Mouse (Mus musculus) heart, embryonic 15.5 days (tissue): ENCODE data around the gene Fyn. TPM values are rescaled to one million over a fixed set of nuclear protein-coding genes. Genes with fewer than 3 reads are reported as not detected.

Experiments
- ATAC-seq: fragments of 200-750 bp; cut with Nextera tagmentation; replicated peaks from 2 replicates; pipeline ENCODE4 v1.8.0; 2017; ENCODE audit warnings: low read depth, moderate TSS enrichment; ENCODE audit not compliant: insufficient number of reproducible peaks, insufficient read depth, low FRiP score
- H3K27ac ChIP-seq: fragments of 300-500 bp; sonication (generic); 2 replicates; pipeline ENCODE4 v1.5.1; 2015; ENCODE audit warnings: mild to moderate bottlenecking, inconsistent platforms
- H3K27me3 ChIP-seq: fragments of 300-500 bp; sonication (generic); 2 replicates; pipeline ENCODE4 v1.6.1; 2015; ENCODE audit warnings: inconsistent platforms
- H3K36me3 ChIP-seq: fragments of 300-500 bp; sonication (generic); 2 replicates; pipeline ENCODE4 v1.6.1; 2015; ENCODE audit warnings: mild to moderate bottlenecking, inconsistent platforms
- H3K4me1 ChIP-seq: fragments of 300-500 bp; sonication (generic); replicated peaks from 2 replicates; pipeline ENCODE4 v1.6.1; 2015; ENCODE audit warnings: inconsistent platforms
- H3K4me2 ChIP-seq: fragments of 300-500 bp; sonication (generic); 2 replicates; pipeline ENCODE4 v1.6.1; 2015; ENCODE audit warnings: inconsistent platforms, mild to moderate bottlenecking, moderate library complexity
- H3K4me3 ChIP-seq: fragments of 300-500 bp; sonication (generic); 2 replicates; pipeline ENCODE4 v1.5.1; 2015; ENCODE audit warnings: mild to moderate bottlenecking, inconsistent platforms
- H3K9ac ChIP-seq: fragments of 300-500 bp; sonication (generic); 2 replicates; pipeline ENCODE4 v1.6.1; 2015; ENCODE audit warnings: mild to moderate bottlenecking, inconsistent platforms
- H3K9me3 ChIP-seq: fragments of 300-500 bp; sonication (generic); replicated peaks from 2 replicates; pipeline ENCODE4 v1.6.1; 2016; ENCODE audit warnings: inconsistent platforms
- WGBS: fragments of 180-500 bp; shearing (Covaris S2); methylation state at CpG from one replicate; pipeline ENCODE4 v1.1.7; 2015; ENCODE audit warnings: mixed read lengths; 5-methylcytosine and 5-hydroxymethylcytosine counted together
- polyA plus RNA-seq: library from polyadenylated mRNA; unstranded; fragments of >200 nt; fragmentation: Nextera tagmentation; extraction: Ambion mirVana; gene quantifications from 2 replicates; pipeline ENCODE4 v1.2.1, GENCODE M21; 2015

Gene Fyn
- polyA plus RNA-seq, 1 experiment from 2014 or later = 12.7 TPM

DNA sequence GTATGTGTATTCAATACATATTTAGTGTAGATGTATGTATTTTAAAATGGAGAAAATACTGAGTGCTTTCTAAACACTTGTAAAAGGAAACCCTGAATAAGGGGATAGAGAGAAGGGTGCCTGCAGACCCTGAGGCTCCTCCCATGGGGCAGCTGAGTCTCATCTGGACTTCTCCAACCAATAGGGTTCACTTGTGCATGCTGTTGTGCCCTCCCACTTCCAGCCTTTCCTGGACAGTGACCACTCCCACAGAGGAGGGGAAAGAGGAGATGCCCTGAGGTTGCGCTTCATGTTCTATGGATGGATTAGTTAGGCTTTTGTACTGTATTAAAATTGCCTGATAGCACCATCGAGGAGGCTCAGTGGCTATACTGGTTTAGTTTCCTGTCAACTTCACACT, 213.7 kb downstream of the Fyn start:
- WGBS = 77% methylated on average over 2 of the region's 2 CpGs
- H3K4me2 ChIP-seq = no peak overlapping the region
- H3K4me3 ChIP-seq = no peak overlapping the region
- no peak overlapping the region for H3K27ac ChIP-seq
- no peaks in the 10 kb centered on the region for H3K9me3 ChIP-seq
- no peaks in the 10 kb centered on the region for H3K27me3 ChIP-seq
- no peak overlapping the region for H3K9ac ChIP-seq
- H3K36me3 ChIP-seq = no peaks in the 10 kb centered on the region
- no peak for ATAC-seq
- H3K4me1 ChIP-seq = peaks cover 8% of the 10 kb centered on the region

DNA sequence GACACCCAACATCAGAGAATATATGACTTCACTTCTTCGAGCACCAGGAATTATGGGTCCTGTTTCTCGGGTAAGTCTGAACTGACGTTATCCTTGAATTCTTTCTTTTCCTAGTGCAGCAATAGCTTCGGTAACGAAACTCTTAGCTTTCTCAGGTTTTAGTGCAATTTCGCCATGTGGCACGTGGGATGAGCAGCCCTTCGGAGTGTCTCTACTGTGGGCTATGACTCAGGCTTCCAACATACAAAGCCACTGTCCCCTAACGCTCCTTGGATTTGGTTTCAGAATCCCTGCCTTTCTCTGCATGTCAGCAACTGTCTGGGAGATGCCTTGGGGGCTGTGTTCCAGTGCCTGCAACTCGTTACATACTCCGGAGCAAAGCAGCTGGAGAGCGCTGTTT, 215.1 kb downstream of the Fyn start:
- no peak for ATAC-seq
- Histone ChIP-seq H3K4me1 (peaks cover 11% of the 10 kb centered on the region), H3K9ac (no peak overlapping the region), H3K4me2 (no peak overlapping the region), H3K27ac (no peak overlapping the region), H3K4me3 (no peak overlapping the region), H3K27me3 (no peaks in the 10 kb centered on the region), H3K9me3 (no peaks in the 10 kb centered on the region), H3K36me3 (no peaks in the 10 kb centered on the region)
- WGBS = 84% methylated on average over 12 of the region's 12 CpGs

DNA sequence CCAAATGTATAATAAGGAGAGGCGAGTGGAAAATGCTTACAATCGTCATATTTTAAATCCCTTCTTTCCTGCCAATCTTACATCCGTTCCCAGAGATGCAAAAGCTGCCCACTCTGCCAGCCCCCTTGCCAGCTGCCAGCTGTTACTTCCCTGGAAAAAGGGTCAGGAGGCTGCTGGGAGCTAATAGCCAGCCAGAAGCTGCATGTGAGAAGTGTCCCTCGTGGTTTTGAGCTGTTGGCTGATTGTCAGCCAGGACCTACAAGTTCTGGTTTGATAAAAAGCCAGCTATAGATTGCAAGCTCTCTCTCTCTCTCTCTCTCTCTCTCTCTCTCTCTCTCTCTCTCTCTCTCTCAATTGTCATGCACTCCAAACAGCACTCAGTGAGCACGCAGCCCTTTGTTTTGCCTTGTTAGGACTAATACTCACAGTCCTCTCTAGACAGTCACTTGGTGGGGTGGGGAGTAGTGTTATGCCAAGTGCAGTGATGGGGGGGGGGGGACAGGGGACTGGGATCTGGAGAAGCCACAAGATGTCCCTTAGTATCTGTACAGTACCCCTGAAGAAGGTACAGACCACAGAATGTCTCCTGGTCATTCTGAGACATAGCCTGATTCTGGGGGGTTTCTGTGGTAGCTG, 218.8 kb downstream of the Fyn start:
- Histone ChIP-seq H3K27me3 (no peaks in the 10 kb centered on the region), H3K9ac (no peak overlapping the region), H3K4me1 (peaks cover 11% of the 10 kb centered on the region), H3K9me3 (no peaks in the 10 kb centered on the region), H3K4me2 (no peak overlapping the region), H3K27ac (peak overlapping the region; percentile 53), H3K36me3 (no peaks in the 10 kb centered on the region), H3K4me3 (no peak overlapping the region)
- WGBS = 37% methylated on average over 5 of the region's 5 CpGs
- peak; percentile 51; the same call in 1 of the 2 replicates for ATAC-seq

DNA sequence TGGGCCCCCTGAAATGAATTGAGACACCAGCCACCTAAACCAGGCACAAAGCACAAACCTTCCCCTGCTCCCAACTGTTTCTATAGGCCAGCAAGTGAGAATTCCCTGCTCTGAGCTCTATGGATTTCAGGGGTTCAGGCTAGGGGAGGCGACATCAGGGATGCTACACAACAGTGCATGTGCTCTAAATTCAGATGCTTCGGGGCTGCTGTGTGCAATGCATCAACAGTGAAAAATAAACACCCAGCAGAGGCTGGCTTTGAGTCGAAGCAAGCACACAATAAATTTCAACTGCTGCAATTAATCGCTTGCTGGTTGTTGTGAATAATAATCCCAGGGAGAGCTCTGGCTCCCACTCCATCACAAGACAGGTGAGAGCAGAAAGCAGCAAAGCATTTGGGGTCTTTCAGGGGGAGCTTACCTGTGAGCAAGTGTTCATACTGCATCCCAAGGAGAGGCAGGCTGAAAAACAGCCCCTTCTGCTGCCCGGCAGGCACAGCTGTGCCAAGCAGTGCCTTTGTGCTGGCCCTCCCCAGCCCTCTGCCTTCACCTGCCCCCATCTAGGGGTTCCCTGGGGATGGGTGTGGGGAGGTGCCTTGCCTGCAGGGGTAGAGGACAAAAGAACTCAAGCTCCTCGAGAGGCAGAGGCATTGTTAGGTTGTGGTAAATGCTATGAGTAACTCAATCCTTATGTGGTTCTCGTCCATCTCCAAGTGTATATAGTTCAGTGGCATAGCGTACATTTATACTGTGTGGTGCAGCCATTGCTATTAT, 219.5 kb downstream of the Fyn start:
- Histone ChIP-seq H3K27ac (no peak overlapping the region), H3K27me3 (no peaks in the 10 kb centered on the region), H3K4me3 (no peak overlapping the region), H3K4me1 (peaks cover 11% of the 10 kb centered on the region), H3K36me3 (no peaks in the 10 kb centered on the region), H3K4me2 (no peak overlapping the region), H3K9me3 (no peaks in the 10 kb centered on the region), H3K9ac (no peak overlapping the region)
- WGBS = 78% methylated on average over 8 of the region's 8 CpGs
- no peak for ATAC-seq

DNA sequence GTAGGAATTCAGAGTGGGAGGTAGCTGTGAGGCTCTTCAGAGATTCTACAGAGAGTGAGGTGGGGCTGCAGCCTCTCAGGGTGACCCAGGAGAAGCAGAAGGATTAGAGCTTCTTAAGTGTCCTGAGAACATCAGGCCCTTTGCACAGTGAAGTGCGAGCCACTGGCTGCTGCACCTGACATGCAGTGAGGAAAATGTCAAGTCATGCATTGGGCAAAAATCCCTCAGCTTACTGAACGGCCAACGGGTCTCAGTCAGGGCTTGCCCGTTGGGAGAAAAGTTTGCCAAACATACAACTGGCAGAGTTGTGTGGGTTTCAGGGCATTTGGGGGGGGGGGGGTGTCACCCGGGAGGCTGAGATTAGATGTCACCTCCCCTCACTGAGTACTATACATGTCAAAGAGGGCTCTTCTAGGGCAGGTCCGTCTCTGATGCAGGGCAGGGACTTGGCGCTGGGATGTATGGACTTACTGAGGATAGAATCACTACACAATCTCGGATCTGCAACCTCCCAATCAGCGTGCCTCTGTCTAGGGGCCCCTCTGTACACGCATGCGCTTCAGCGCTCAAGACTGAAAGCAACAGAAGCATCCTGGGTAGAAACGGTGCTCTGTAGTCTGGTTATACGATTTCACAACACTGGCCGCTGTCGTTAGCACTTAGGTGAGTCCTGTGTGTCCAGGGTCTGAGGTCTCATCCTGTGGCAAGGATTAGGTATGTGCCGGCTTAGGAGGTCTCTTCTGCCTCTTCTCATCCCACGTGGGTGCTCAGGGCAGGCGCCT, 221.3 kb downstream of the Fyn start:
- peaks cover 11% of the 10 kb centered on the region for H3K4me1 ChIP-seq
- H3K27ac ChIP-seq = no peak overlapping the region
- no peak overlapping the region for H3K4me2 ChIP-seq
- H3K27me3 ChIP-seq = no peaks in the 10 kb centered on the region
- no peak for ATAC-seq
- WGBS = 72% methylated on average over 19 of the region's 19 CpGs
- no peaks in the 10 kb centered on the region for H3K9me3 ChIP-seq
- no peak overlapping the region for H3K4me3 ChIP-seq
- no peaks in the 10 kb centered on the region for H3K36me3 ChIP-seq
- H3K9ac ChIP-seq = no peak overlapping the region

DNA sequence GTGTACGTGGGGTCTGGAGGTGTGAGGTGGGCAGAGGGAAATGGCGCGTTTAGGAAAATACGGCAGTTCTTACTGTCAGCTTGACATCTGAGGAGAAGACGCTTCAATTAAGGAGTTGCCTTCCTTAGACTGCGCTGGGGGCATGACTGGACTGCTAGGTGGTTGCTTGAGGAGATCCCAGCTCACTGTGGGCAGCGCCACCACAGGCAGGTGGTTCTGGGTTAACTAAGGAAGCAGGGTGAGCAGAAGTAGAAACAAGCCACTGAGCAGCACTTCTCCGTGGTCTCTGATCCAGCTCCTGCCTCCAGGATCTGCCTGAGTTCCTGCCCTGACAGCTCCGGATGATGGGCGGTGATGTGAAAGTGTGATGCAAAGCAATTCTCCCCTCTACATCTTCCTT, 222.0 kb downstream of the Fyn start:
- no peak for ATAC-seq
- no peak overlapping the region for H3K4me3 ChIP-seq

DNA sequence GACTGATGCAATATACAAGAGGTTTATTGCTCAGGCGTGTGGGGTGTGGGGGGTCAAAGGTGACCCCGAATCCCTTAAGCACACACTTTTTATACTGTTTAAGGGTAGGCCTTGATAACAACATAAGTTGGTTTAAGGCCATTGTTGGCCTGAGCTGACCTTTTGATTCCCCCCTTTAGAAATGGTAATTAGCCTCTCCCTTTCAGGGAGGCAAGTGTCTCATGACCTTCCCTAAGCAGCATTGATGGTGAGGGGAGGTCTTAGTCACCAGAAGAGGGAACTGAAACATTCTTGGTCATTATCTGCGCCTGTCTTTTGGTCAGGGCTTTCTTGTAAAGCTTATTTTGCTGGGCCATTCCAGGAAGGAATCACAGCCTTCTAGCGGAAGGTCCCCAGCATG, 223.8 kb downstream of the Fyn start:
- no peaks in the 10 kb centered on the region for H3K9me3 ChIP-seq
- no peak overlapping the region for H3K4me2 ChIP-seq
- H3K4me1 ChIP-seq = peaks cover 10% of the 10 kb centered on the region; the same call in 1 of the 2 replicates
- 91% methylated on average over 4 of the region's 4 CpGs for WGBS
- ATAC-seq = no peak
- no peak overlapping the region for H3K27ac ChIP-seq
- H3K9ac ChIP-seq = no peak overlapping the region
- no peaks in the 10 kb centered on the region for H3K27me3 ChIP-seq
- no peak overlapping the region for H3K4me3 ChIP-seq
- H3K36me3 ChIP-seq = no peaks in the 10 kb centered on the region

More for the DNA sequence above, 222.0 kb downstream of the Fyn start:
- Histone ChIP-seq H3K27ac (no peak overlapping the region), H3K9me3 (no peaks in the 10 kb centered on the region), H3K27me3 (no peaks in the 10 kb centered on the region), H3K4me1 (peaks cover 11% of the 10 kb centered on the region), H3K4me2 (no peak overlapping the region), H3K36me3 (no peaks in the 10 kb centered on the region), H3K9ac (no peak overlapping the region)
- 76% methylated on average over 10 of the region's 10 CpGs for WGBS

DNA sequence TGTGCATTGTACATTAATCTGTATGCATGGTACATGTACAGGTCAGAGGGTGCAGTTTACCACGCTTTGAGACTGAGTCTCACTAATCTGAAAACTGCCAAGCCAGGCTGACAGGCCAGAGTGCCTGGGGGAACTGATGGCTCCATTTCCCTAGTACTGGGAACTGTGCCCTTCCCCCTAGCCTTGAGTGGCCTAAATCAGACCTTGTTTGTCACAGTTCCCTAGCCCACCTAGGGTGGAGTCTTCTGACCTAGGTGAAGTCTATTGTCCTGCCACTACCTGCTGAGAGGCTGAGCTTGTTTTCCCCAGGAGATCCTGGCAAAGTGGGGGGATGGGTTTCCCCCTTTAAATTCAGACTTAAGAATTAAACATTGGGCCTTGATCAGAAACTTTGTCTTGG, 226.1 kb downstream of the Fyn start:
- no peak overlapping the region for H3K27ac ChIP-seq
- peaks cover 11% of the 10 kb centered on the region; the same call in 1 of the 2 replicates for H3K4me1 ChIP-seq
- no peak overlapping the region for H3K4me3 ChIP-seq
- H3K9ac ChIP-seq = no peak overlapping the region
- H3K36me3 ChIP-seq = no peaks in the 10 kb centered on the region
- 69% methylated on average over 1 of the region's 1 CpGs for WGBS
- H3K9me3 ChIP-seq = no peaks in the 10 kb centered on the region
- H3K27me3 ChIP-seq = no peaks in the 10 kb centered on the region
- no peak overlapping the region for H3K4me2 ChIP-seq
- ATAC-seq = no peak

DNA sequence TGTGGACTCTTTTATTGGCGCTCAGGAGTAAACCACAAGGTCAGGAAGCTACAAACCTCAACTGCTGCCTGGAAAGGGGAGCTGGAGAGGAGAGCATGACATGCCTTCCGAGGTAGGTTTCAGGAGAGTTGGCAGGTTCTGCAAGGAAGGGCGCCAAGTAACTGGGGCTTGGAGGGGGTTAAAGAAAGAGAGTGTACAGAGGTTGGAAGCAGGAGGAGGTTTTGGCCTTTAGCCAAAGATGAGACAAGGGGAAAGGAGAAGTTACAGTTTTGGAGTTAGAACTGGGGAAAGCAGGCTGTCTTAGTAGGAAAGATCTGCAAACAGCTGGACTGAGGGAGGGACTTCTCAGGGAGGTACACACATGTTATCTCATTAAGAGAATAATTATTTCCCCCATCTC, 227.2 kb downstream of the Fyn start:
- Histone ChIP-seq H3K4me3 (no peak overlapping the region), H3K4me2 (no peak overlapping the region), H3K9ac (no peak overlapping the region), H3K36me3 (no peaks in the 10 kb centered on the region), H3K4me1 (peaks cover 11% of the 10 kb centered on the region; the same call in 1 of the 2 replicates), H3K27ac (no peak overlapping the region), H3K9me3 (no peaks in the 10 kb centered on the region), H3K27me3 (no peaks in the 10 kb centered on the region)
- 54% methylated on average over 3 of the region's 3 CpGs for WGBS
- no peak for ATAC-seq

DNA sequence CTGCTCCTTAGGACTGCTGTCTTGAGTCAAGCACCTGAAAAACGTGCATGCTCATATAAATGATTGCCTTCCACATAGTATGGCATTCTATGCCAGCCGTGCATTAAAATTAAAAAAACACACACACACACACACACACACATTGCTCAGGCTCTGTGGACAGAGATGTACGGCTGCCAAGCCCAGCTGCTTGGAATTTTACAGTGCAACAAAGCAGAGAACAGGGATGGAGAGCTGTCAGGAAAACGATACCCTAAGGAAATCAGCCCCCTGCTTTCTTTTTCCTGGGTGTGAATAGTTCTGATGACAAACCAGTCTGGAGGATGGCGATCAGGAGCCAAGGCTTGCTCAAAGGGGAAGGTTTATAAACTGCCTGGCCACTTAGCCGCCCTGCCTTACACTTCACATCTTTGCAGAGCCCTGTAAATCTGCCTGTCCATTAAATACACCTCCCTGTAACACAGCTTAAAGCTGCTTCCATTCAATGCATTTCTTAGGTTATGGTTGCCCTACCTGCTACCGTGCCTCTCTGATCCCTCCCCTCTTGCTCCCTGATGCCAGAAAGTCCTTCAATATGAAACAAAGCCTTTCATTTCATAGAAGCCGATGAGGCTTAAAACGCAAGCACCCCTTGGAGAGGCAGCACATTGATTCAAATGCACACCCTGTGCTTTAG, 228.6 kb downstream of the Fyn start:
- Histone ChIP-seq H3K9ac (no peak overlapping the region), H3K36me3 (no peaks in the 10 kb centered on the region), H3K27ac (no peak overlapping the region), H3K27me3 (no peaks in the 10 kb centered on the region), H3K9me3 (no peaks in the 10 kb centered on the region), H3K4me2 (no peak overlapping the region), H3K4me1 (peaks cover 11% of the 10 kb centered on the region; the same call in 1 of the 2 replicates), H3K4me3 (no peak overlapping the region)
- ATAC-seq = no peak
- 51% methylated on average over 9 of the region's 9 CpGs for whole genome bisulfite sequencing

DNA sequence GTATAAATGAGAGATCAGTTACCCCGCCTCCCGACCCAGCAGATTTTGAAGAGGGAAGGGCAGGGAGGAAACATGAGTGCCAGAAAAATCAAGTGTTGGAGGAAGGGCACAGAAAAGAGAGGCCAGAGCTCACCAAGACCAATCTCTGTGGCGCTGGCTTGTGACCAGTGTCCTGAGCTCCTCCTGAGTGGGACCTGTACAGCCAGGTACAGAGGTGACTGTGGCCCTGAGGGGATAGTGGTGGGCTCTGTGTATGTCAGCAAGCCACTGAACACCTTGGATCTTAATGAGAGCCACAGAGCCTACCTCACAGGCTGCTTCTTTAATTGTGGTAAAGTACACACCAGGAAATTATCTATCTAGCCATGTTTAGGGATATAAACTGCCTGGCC, 229.1 kb downstream of the Fyn start:
- ATAC-seq = no peak
- no peaks in the 10 kb centered on the region for H3K9me3 ChIP-seq
- H3K4me2 ChIP-seq = no peak overlapping the region
- 57% methylated on average over 3 of the region's 3 CpGs for WGBS
- no peaks in the 10 kb centered on the region for H3K27me3 ChIP-seq
- no peaks in the 10 kb centered on the region for H3K36me3 ChIP-seq
- H3K4me1 ChIP-seq = peaks cover 11% of the 10 kb centered on the region; the same call in 1 of the 2 replicates
- no peak overlapping the region for H3K9ac ChIP-seq
- no peak overlapping the region for H3K27ac ChIP-seq
- no peak overlapping the region for H3K4me3 ChIP-seq
